Mouse (Mus musculus) thymus, adult 2 months (tissue): Measurements from ENCODE around the gene Ndc80. TPM values are rescaled to one million over a fixed set of nuclear protein-coding genes. Genes with fewer than 3 reads are reported as not detected.

Experiments used
- DNase-seq: peaks from one replicate; pipeline ENCODE4 v3.0.0; 2021
- H3K27ac ChIP-seq: fragments of 200-500 bp; 2 replicates; pipeline ENCODE4 v1.5.1; 2012; ENCODE audit warnings: low read length, control low read depth; ENCODE audit not compliant: control insufficient read depth, insufficient read depth
- H3K27me3 ChIP-seq: fragments of 200-500 bp; 2 replicates; pipeline ENCODE4 v1.6.1; 2012; ENCODE audit warnings: mild to moderate bottlenecking, low read length, moderate library complexity, mixed read lengths; ENCODE audit not compliant: control insufficient read depth, insufficient read depth
- H3K36me3 ChIP-seq: fragments of 200-500 bp; 2 replicates; pipeline ENCODE4 v1.6.1; 2012; ENCODE audit warnings: mild to moderate bottlenecking, low read length, moderate library complexity; ENCODE audit not compliant: control insufficient read depth, insufficient read depth
- H3K4me1 ChIP-seq: fragments of 200-500 bp; replicated peaks from 2 replicates; pipeline ENCODE4 v1.6.1; 2012; ENCODE audit warnings: low read length; ENCODE audit not compliant: control insufficient read depth, insufficient read depth
- H3K4me3 ChIP-seq: fragments of 200-500 bp; 2 replicates; pipeline ENCODE4 v1.5.1; 2012; ENCODE audit warnings: mild to moderate bottlenecking, low read length, control low read depth, moderate library complexity; ENCODE audit not compliant: control insufficient read depth, insufficient read depth
- CTCF ChIP-seq: fragments of 200-500 bp; IDR thresholded peaks from 2 replicates; pipeline ENCODE4 v1.5.1; 2012; ENCODE audit warnings: mild to moderate bottlenecking, control low read depth, low read length, moderate library complexity, borderline replicate concordance; ENCODE audit not compliant: control insufficient read depth, poor library complexity, insufficient read depth; ENCODE audit errors: extremely low read depth
- POLR2A ChIP-seq: fragments of 200-500 bp; IDR thresholded peaks from 2 replicates; pipeline ENCODE4 v1.6.1; 2012; ENCODE audit warnings: mild to moderate bottlenecking, low read length, control low read depth, moderate library complexity; ENCODE audit not compliant: control insufficient read depth, poor library complexity, insufficient read depth; ENCODE audit errors: extremely low read depth
- WGBS: fragments of 180-500 bp; shearing (Covaris S2); methylation state at CpG from one replicate; pipeline ENCODE4 v1.1.7; 2018; 5-methylcytosine and 5-hydroxymethylcytosine counted together
- polyA plus RNA-seq: library from polyadenylated mRNA; depleted of rRNA; stranded (reverse); fragments of >200 nt; gene quantifications from 2 replicates; pipeline ENCODE4 v1.2.3, GENCODE M21; 2012

Ndc80 gene
- polyA plus RNA-seq, 1 experiment = 3.0 TPM

DNA sequence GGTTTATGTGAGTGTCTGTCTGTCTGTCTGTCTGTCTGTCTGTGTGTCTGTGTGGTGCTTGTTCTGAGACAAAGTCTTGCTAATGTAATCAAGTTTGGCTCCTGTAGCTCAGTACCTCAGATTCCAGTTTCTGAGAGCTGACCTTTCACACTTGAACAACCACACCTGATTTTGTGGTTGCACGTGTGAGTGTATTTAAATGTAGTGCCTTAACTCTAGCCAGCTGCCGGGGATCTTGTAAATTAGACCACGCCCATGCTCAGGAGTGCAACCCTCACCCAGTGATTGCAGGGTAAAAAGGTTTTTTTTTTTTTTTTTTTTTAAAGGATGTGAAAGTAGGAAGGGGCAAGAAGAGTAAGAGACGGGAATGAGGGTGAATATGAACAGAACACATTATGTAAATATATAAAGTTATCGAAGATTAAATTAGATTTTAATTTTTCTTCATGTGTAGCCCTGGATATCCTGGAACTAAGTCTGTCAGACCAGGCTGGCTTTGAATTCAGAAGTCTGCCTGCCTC lies 47.2 kb downstream of the Ndc80 start:
- H3K27ac ChIP-seq = no peak overlapping the region
- TF ChIP-seq CTCF (no peak), POLR2A (no peak)
- 20% methylated on average over 5 of the region's 5 CpGs for WGBS
- no peak overlapping the region for H3K4me3 ChIP-seq
- H3K4me1 ChIP-seq = peaks cover 7% of the 10 kb centered on the region
- no peaks in the 10 kb centered on the region for H3K36me3 ChIP-seq
- no peaks in the 10 kb centered on the region for H3K27me3 ChIP-seq
- DNase-seq = peak; percentile 39

DNA sequence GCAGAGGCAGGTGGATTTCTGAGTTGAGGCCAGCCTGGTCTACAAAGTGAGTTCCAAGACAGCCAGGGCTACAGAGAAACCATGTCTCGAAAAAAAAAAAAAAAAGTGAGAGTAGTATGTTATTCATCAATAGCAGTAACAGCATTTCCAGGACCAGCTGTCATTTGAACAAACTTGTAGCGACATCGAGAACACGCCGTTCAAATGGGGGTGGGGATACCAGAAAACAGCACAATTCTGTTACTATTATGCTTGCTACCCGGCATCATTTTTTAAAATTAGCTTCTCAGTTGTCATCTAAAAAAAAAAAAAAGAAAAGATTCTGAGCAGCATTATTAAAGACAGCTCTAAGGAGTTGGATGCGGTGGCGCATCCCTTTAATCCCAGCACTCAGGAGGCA lies 49.2 kb downstream of the Ndc80 start:
- peaks cover 14% of the 10 kb centered on the region for H3K4me1 ChIP-seq
- 96% methylated on average over 8 of the region's 8 CpGs for WGBS
- H3K36me3 ChIP-seq = no peaks in the 10 kb centered on the region
- H3K27ac ChIP-seq = no peak overlapping the region
- no peak for DNase-seq
- H3K4me3 ChIP-seq = no peak overlapping the region
- TF ChIP-seq CTCF (no peak), POLR2A (no peak)
- H3K27me3 ChIP-seq = no peaks in the 10 kb centered on the region

DNA sequence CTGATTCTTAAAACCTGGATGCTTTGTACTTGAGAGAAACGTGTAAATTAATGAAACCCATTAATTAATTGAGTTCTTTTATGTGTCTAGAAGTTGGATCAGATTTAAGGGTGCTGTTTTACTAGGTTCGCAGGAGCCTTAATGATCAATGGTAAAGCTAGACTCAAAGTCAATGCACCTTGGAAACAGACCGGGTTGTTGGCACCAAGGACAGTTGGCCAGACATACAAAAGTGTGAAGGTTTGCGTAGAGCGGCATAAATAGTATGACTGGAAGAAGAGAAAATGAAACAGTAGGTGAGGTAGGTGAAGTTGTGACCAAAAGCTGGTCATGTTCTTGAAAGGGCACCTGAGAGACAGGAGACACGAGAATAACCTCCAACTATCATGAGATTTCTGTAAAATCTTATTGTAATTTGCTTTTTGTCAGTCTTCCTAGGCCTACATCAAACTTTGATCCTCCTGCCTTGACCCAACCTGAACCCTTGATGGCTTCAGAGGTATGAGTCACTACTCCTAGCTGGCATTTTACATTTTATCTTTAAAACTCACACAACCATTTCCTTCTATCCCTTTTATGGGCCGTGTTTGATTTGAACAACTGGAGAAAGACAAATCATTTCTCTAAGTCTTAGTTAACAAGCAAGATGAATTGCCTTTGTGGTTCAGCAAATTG lies 50.2 kb downstream of the Ndc80 start:
- H3K4me1 ChIP-seq = peaks cover 15% of the 10 kb centered on the region
- WGBS = 82% methylated on average over 7 of the region's 7 CpGs
- no peaks in the 10 kb centered on the region for H3K27me3 ChIP-seq
- H3K4me3 ChIP-seq = no peak overlapping the region
- DNase-seq = no peak
- no peak overlapping the region for H3K27ac ChIP-seq
- TF ChIP-seq CTCF (no peak), POLR2A (no peak)
- no peaks in the 10 kb centered on the region for H3K36me3 ChIP-seq

DNA sequence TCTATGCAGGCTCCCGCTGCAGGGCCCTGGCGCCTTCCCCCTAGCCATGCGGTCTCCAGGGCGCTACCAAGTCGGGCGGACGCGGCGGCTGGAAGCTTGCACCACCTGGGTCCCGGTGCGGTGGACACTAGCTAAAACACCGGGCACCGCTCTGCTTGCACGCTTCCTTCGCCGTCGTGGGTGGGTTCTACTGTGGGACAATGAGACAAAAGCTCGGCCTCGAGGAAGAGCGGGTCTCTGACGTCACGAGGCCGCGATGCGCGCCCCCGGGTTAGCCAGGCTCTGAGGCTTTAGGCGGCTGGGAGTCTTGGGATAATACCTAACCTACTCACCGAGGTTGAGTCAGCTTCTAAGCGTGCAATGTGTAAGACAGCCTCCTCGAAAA lies 51.0 kb downstream of the Ndc80 start:
- TF ChIP-seq CTCF (no peak), POLR2A (no peak)
- Histone ChIP-seq H3K36me3 (no peaks in the 10 kb centered on the region), H3K4me3 (peak overlapping the region; percentile 69), H3K4me1 (peaks cover 15% of the 10 kb centered on the region), H3K27ac (peak overlapping the region; percentile 62), H3K27me3 (no peaks in the 10 kb centered on the region)
- under 1% methylated on average over 31 of the region's 31 CpGs for WGBS
- DNase-seq = peak; percentile 73

DNA sequence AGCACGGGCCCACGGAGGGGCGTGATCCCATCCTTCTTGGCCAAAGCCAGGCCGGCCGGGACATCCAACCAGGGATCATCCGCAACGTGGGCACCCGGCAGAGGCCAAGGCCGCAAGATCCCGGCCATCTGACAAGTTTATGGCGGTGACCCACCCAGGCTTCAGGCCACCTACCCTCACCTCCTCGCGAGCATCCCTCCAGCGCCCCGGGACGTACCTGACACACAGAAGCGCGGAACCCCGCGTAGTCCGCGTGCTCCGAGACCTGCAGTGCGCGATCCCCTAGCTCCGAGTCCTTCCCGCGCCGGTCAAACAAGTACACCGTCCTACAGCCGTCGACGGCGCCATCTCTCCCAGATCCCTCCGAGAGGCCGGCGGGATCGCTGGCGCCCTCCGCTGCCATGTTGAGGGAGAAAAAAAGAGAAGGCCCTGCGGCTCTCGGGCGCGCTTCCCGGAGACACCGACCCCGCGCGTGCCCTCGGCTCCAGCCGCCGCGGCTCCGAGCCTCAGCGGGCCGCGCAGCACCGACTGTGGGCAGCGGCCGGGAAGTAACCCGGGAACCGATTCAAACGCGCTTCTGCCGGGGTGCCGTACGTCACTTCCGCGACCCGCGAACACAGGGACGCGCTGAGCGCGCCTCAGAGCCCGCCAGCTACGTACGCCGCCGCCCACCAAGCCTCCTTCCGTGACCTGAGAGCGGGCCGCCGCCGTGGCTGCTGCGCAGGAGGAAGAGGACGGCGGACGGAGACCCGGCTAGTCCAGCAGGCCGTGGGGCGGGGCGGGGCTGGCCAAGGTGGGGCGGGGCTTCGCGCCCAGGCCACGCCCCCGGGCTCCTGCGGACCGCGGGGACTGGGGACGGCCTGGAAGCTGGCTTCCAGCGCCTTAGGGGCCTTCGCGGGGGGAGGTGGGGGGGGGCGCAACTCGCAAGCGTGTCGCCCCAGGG lies 51.6 kb downstream of the Ndc80 start, which contains the start of gene Smchd1:
TSS of gene Smchd1 (minus strand) at position 582 of the 943 bp plus-strand sequence.
- peak within 1 kb of the TSS; percentile 62 for H3K27ac ChIP-seq
- no peaks in the 10 kb centered on the region for H3K36me3 ChIP-seq
- H3K27me3 ChIP-seq = no peaks in the 10 kb centered on the region
- H3K4me1 ChIP-seq = peaks cover 15% of the 10 kb centered on the region
- peak within 1 kb of the TSS; percentile 69 for H3K4me3 ChIP-seq
- TF ChIP-seq POLR2A = peak; percentile 60
- no peak for TF ChIP-seq CTCF
- peak; percentile 89 for DNase-seq
- under 1% methylated on average over 107 of the region's 109 CpGs for WGBS

DNA sequence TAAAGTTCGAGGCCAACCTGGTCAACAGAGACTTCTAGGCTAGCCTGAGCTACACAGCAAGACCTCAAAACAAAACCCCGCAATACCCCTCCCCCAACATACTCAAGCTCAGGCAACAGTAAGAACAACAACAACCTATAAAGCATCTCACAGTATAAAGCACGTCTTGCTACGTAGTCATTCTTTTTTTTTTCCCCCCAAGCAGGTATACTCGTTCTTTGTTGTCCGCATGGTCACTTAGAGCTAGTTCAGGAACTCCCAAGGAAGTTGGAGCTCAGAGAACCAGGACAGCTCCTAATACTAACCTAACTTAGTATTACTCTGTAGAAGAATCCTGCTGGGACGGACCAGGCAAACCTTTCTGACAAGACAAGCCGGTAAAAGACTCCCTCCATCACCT lies 52.5 kb downstream of the Ndc80 start:
- 15% methylated on average over 8 of the region's 8 CpGs for WGBS
- H3K36me3 ChIP-seq = no peaks in the 10 kb centered on the region
- no peak overlapping the region for H3K27ac ChIP-seq
- H3K27me3 ChIP-seq = no peaks in the 10 kb centered on the region
- no peak for TF ChIP-seq POLR2A
- no peak for TF ChIP-seq CTCF
- H3K4me1 ChIP-seq = peaks cover 11% of the 10 kb centered on the region
- H3K4me3 ChIP-seq = peak overlapping the region; percentile 69
- no peak for DNase-seq
